Mouse (Mus musculus) hindbrain, embryonic 15.5 days (tissue): ENCODE measurements around the gene Wdr70. TPM values are rescaled to one million over a fixed set of nuclear protein-coding genes. Genes with fewer than 3 reads are reported as not detected.

Experiments used
- ATAC-seq: fragments of 200-750 bp; cut with Nextera tagmentation; 2 replicates; pipeline ENCODE4 v1.8.0; 2017; ENCODE audit warnings: low read depth, moderate number of reproducible peaks, moderate TSS enrichment; ENCODE audit not compliant: low FRiP score
- H3K27ac ChIP-seq: fragments of 300-500 bp; sonication (generic); replicated peaks from 2 replicates; pipeline ENCODE4 v1.5.1; 2015; ENCODE audit warnings: mild to moderate bottlenecking, inconsistent platforms
- H3K27me3 ChIP-seq: fragments of 300-500 bp; sonication (generic); 2 replicates; pipeline ENCODE4 v1.6.1; 2015; ENCODE audit warnings: control low read depth, inconsistent platforms
- H3K36me3 ChIP-seq: fragments of 300-500 bp; sonication (generic); 2 replicates; pipeline ENCODE4 v1.6.1; 2015; ENCODE audit warnings: control low read depth, inconsistent platforms
- H3K4me1 ChIP-seq: fragments of 300-500 bp; sonication (generic); replicated peaks from 2 replicates; pipeline ENCODE4 v1.6.1; 2015; ENCODE audit warnings: control low read depth, inconsistent platforms
- H3K4me2 ChIP-seq: fragments of 300-500 bp; sonication (generic); 2 replicates; pipeline ENCODE4 v1.6.1; 2015; ENCODE audit warnings: moderate library complexity, mild to moderate bottlenecking, inconsistent platforms
- H3K4me3 ChIP-seq: fragments of 300-500 bp; sonication (generic); 2 replicates; pipeline ENCODE4 v1.5.1; 2015; ENCODE audit warnings: mild to moderate bottlenecking, inconsistent platforms
- H3K9ac ChIP-seq: fragments of 300-500 bp; sonication (generic); 2 replicates; pipeline ENCODE4 v1.6.1; 2015; ENCODE audit warnings: inconsistent platforms
- H3K9me3 ChIP-seq: fragments of 300-500 bp; sonication (generic); 2 replicates; pipeline ENCODE4 v1.6.1; 2016; ENCODE audit warnings: control low read depth, inconsistent platforms
- WGBS: fragments of 180-500 bp; shearing (Covaris S2); methylation state at CpG from one replicate; pipeline ENCODE4 v1.1.7; 2015; 5-methylcytosine and 5-hydroxymethylcytosine counted together
- microRNA-seq: library from miRNA; unstranded; fragments of <30 nt; microRNA quantifications from one replicate; pipeline ENCODE4, GENCODE M21; 2016
- polyA plus RNA-seq: library from polyadenylated mRNA; unstranded; fragments of >200 nt; fragmentation: Nextera tagmentation; extraction: Ambion mirVana; gene quantifications from 2 replicates; pipeline ENCODE4 v1.2.1, GENCODE M21; 2015

Wdr70 gene
- polyA plus RNA-seq, 1 experiment from 2014 or later: 66.8 TPM

- no peak for ATAC-seq
These were observed 260.7 kb downstream of the Wdr70 start for GRCm38 (mm10) chr15:7838060-7838920.

GRCm38 (mm10) chr15:7835404-7835803 is 263.6 kb downstream of the Wdr70 start:
- Histone ChIP-seq H3K9me3 (no peaks in the 10 kb centered on the region), H3K27me3 (no peaks in the 10 kb centered on the region), H3K36me3 (no peaks in the 10 kb centered on the region), H3K4me2 (no peak overlapping the region), H3K4me3 (no peak overlapping the region), H3K4me1 (no peaks in the 10 kb centered on the region), H3K9ac (no peak overlapping the region), H3K27ac (no peak overlapping the region)
- WGBS: 91% methylated on average over 9 of the region's 9 CpGs
- no peak for ATAC-seq

More at GRCm38 (mm10) chr15:7838060-7838920, 260.7 kb downstream of the Wdr70 start:
- Histone ChIP-seq H3K27ac (no peak overlapping the region), H3K4me2 (no peak overlapping the region), H3K36me3 (no peaks in the 10 kb centered on the region), H3K4me1 (no peaks in the 10 kb centered on the region), H3K9ac (no peak overlapping the region), H3K4me3 (no peak overlapping the region), H3K27me3 (no peaks in the 10 kb centered on the region), H3K9me3 (no peaks in the 10 kb centered on the region)
- 82% methylated on average over 8 of the region's 8 CpGs for WGBS

GRCm38 (mm10) chr15:7825530-7825929 is 273.5 kb downstream of the Wdr70 start:
- H3K27me3 ChIP-seq: no peaks in the 10 kb centered on the region
- H3K4me2 ChIP-seq: no peak overlapping the region
- no peak overlapping the region for H3K9ac ChIP-seq
- H3K36me3 ChIP-seq: no peaks in the 10 kb centered on the region
- ATAC-seq: peak; percentile 45; the same call in 1 of the 2 replicates
- WGBS: 51% methylated on average over 6 of the region's 6 CpGs
- no peaks in the 10 kb centered on the region for H3K9me3 ChIP-seq
- H3K4me1 ChIP-seq: no peaks in the 10 kb centered on the region
- no peak overlapping the region for H3K27ac ChIP-seq
- H3K4me3 ChIP-seq: no peak overlapping the region

GRCm38 (mm10) chr15:7823886-7824285 is 275.1 kb downstream of the Wdr70 start:
- Histone ChIP-seq H3K9me3 (no peaks in the 10 kb centered on the region), H3K27ac (no peak overlapping the region), H3K4me1 (no peaks in the 10 kb centered on the region), H3K4me2 (no peak overlapping the region), H3K36me3 (no peaks in the 10 kb centered on the region), H3K4me3 (no peak overlapping the region), H3K27me3 (peaks cover 7% of the 10 kb centered on the region), H3K9ac (no peak overlapping the region)
- no peak for ATAC-seq
- 69% methylated on average over 6 of the region's 6 CpGs for WGBS

Small RNAs within 50 kb of the gene (microRNA-seq; reads per million reads assigned to microRNA genes)
- gene Gm27529: not detected

Other genes starting within 250 kb of the Wdr70 start
- gene Nup155, start 10.1 kb upstream of the Wdr70 start, polyA plus RNA-seq: 9.6 and 10.1 TPM in 2 replicates
- gene Cplane1, start 69.9 kb upstream of the Wdr70 start, polyA plus RNA-seq: 14.3 and 14.6 TPM in 2 replicates